Mouse (Mus musculus) brain, embryonic 14.5 days (tissue): ENCODE data around the gene Traf2.

Source experiments
- CTCF ChIP-seq: fragments of 200-500 bp; IDR thresholded peaks from 2 replicates; pipeline ENCODE4 v1.5.1; 2012; ENCODE audit warnings: inconsistent platforms, mild to moderate bottlenecking, moderate library complexity, borderline replicate concordance; ENCODE audit not compliant: insufficient read depth, insufficient read length; ENCODE audit errors: extremely low read depth
- POLR2A ChIP-seq: fragments of 200-500 bp; IDR thresholded peaks from 2 replicates; pipeline ENCODE4 v1.6.1; 2012; ENCODE audit warnings: mild to moderate bottlenecking, inconsistent platforms, borderline replicate concordance; ENCODE audit not compliant: poor library complexity, insufficient read depth, insufficient read length, severe bottlenecking; ENCODE audit errors: extremely low read depth

GRCm38 (mm10) chr2:25575432-25576027 lies 28.8 kb upstream of the Traf2 start:
- TF ChIP-seq CTCF (no peak), POLR2A (no peak)
